Mouse (Mus musculus) midbrain, embryonic 13.5 days (tissue): ENCODE results near the gene Best2. TPM values are rescaled to one million over a fixed set of nuclear protein-coding genes. Genes with fewer than 3 reads are reported as not detected.

Experiments used
- ATAC-seq: fragments of 200-750 bp; cut with Nextera tagmentation; 2 replicates; pipeline ENCODE4 v1.8.0; 2017; ENCODE audit warnings: mild to moderate bottlenecking, moderate TSS enrichment, moderate library complexity
- H3K27ac ChIP-seq: fragments of 300-500 bp; sonication (generic); 2 replicates; pipeline ENCODE4 v1.5.1; 2015; ENCODE audit warnings: inconsistent platforms, mild to moderate bottlenecking, moderate library complexity
- H3K27me3 ChIP-seq: fragments of 300-500 bp; sonication (generic); 2 replicates; pipeline ENCODE4 v1.6.1; 2015; ENCODE audit warnings: mild to moderate bottlenecking, inconsistent platforms
- H3K36me3 ChIP-seq: fragments of 300-500 bp; sonication (generic); 2 replicates; pipeline ENCODE4 v1.6.1; 2015; ENCODE audit warnings: mild to moderate bottlenecking, inconsistent platforms
- H3K4me1 ChIP-seq: fragments of 300-500 bp; sonication (generic); replicated peaks from 2 replicates; pipeline ENCODE4 v1.6.1; 2015; ENCODE audit warnings: inconsistent platforms
- H3K4me2 ChIP-seq: fragments of 300-500 bp; sonication (generic); replicated peaks from 2 replicates; pipeline ENCODE4 v1.6.1; 2015; ENCODE audit warnings: moderate library complexity, mild to moderate bottlenecking, inconsistent platforms
- H3K4me3 ChIP-seq: fragments of 300-500 bp; sonication (generic); replicated peaks from 2 replicates; pipeline ENCODE4 v1.5.1; 2015; ENCODE audit warnings: mild to moderate bottlenecking, inconsistent platforms
- H3K9ac ChIP-seq: fragments of 300-500 bp; sonication (generic); replicated peaks from 2 replicates; pipeline ENCODE4 v1.6.1; 2015; ENCODE audit warnings: mild to moderate bottlenecking, inconsistent platforms
- H3K9me3 ChIP-seq: fragments of 300-500 bp; sonication (generic); 2 replicates; pipeline ENCODE4 v1.6.1; 2016; ENCODE audit warnings: mild to moderate bottlenecking, inconsistent platforms
- WGBS: fragments of 180-500 bp; shearing (Covaris S2); methylation state at CpG from one replicate; pipeline ENCODE4 v1.1.7; 2015; 5-methylcytosine and 5-hydroxymethylcytosine counted together
- polyA plus RNA-seq: library from polyadenylated mRNA; unstranded; fragments of >200 nt; fragmentation: Nextera tagmentation; extraction: Ambion mirVana; gene quantifications from 2 replicates; pipeline ENCODE4 v1.2.1, GENCODE M21; 2015

The Best2 gene
- polyA plus RNA-seq, 1 experiment from 2014 or later: not detected

DNA sequence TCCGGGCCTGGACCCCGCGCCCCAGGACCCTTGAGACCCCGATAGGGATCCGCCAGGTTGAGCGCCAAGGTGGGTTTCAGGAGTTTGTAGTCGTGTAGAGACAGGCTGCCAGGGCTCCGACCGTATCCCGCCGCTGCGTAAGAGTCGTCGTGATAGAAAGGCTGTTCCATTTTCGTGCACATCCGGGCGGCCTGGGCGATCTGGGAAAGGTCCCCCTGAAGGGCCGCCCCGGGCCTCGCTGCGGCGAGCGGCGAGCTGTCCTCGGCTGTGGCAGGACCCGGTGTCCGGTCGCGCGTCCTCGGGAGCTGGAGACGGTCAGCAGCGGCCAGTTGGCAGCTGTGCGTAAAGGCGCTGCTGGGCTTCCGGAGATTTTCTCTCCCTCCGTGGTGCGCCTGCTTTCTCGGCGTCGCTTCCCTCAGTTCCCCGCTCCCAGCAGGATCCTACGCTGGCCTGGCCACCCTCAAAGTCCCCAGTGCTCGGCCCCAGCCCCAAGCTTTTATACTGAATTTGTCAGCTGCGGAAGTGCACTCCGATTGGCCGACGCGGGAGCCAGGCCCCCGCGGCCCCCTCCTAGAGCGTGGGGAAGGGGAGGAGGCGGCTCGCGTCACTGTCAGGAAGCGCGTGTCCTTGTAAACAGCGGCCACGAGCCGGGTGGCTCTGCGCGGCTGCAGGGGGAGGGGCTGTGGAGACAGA lies 35.9 kb downstream of the Best2 start, which contains the start of gene Junb:
Gene Junb (minus strand): TSS at position 471 of the 693 bp plus-strand sequence.
- H3K4me2 ChIP-seq: peak within 1 kb of the TSS; percentile 95
- H3K36me3 ChIP-seq: peaks cover 18% of the 10 kb centered on the region
- H3K9me3 ChIP-seq: no peaks in the 10 kb centered on the region
- peaks cover 73% of the 10 kb centered on the region for H3K4me1 ChIP-seq
- H3K9ac ChIP-seq: peak within 1 kb of the TSS; percentile 67
- WGBS: under 1% methylated on average over 63 of the region's 63 CpGs
- peaks cover 48% of the 10 kb centered on the region for H3K27me3 ChIP-seq
- peak within 1 kb of the TSS; percentile 53 for H3K4me3 ChIP-seq
- peak within 1 kb of the TSS; percentile 35 for H3K27ac ChIP-seq
- ATAC-seq: peak; percentile 26

DNA sequence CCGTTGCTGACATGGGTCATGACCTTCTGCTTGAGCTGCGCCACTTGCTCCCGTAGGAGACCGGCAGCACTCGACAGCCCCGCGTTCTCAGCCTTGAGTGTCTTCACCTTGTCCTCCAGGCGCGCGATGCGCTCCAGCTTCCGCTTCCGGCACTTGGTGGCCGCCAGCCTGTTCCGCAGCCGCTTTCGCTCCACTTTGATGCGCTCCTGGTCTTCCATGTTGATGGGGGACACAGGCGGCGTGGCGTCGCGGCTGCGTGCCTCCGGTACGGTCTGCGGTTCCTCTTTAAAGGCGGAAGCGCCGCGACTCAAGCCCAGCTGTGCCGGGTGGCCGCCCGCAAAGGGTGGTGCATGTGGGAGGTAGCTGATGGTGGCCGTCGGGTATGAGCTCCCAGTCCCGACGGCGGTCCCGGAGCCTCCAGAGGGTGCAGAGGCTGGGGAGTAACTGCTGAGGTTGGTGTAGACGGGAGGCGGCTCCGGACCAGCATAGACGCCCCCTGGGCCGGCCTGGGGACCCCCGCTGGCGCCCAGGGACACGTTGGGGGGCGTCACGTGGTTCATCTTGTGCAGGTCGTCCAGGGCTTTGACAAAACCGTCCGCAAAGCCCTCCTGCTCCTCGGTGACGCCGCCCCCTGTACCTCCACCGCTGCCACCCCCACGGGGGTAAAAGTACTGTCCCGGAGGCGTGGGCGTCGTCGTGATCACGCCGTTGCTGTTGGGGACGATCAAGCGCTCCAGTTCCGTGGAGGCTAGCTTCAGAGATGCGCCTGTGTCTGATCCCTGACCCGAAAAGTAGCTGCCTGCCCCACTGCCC lies 36.7 kb downstream of the Best2 start:
- Histone ChIP-seq H3K27ac (no peak overlapping the region; the same call in 1 of the 2 replicates), H3K36me3 (peaks cover 25% of the 10 kb centered on the region), H3K4me2 (peak overlapping the region; percentile 95), H3K4me1 (peaks cover 73% of the 10 kb centered on the region), H3K9me3 (no peaks in the 10 kb centered on the region), H3K27me3 (peaks cover 46% of the 10 kb centered on the region), H3K4me3 (peak overlapping the region; percentile 53), H3K9ac (peak overlapping the region; percentile 67)
- 1% methylated on average over 70 of the region's 70 CpGs for WGBS
- ATAC-seq: no peak

DNA sequence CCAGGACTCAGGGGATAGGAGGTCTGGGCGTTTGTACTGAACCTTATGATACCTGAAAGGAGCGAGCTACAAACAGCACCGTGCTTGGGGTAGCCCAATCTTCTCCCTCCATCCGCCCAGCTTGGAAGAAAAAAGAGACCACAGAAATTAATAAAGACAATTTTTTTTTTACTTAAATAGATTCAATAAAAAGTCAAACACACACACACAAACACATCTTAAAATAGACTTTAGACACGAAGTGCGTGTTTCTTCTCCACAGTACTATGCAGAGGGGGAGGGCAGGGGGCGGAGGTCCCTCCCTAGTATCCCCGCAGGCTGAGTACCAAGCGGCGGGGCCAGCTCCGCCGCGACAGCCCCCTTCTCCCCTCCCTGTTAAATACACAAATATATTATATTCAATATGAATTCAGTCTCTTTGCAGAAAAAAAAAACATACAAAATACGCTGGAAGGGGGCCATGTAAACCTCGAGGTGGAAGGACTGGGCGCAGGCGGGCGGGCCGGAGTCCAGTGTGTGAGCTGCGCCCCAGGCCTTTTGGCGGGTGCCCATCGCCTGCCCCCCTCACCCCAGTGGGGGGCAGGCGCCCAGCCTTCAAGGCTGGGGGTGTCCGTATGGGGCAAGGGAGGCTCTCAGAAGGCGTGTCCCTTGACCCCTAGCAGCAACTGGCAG lies 37.4 kb downstream of the Best2 start:
- Histone ChIP-seq H3K9ac (peak overlapping the region; percentile 67), H3K27ac (no peak overlapping the region; the same call in 1 of the 2 replicates), H3K4me1 (peaks cover 77% of the 10 kb centered on the region), H3K9me3 (no peaks in the 10 kb centered on the region), H3K36me3 (peaks cover 31% of the 10 kb centered on the region), H3K27me3 (peaks cover 38% of the 10 kb centered on the region), H3K4me3 (peak overlapping the region; percentile 53), H3K4me2 (peak overlapping the region; percentile 95)
- no peak for ATAC-seq
- 3% methylated on average over 25 of the region's 25 CpGs for WGBS

- H3K9ac ChIP-seq: peak overlapping the region; percentile 67
- ATAC-seq: peak; percentile 78
- peak overlapping the region; percentile 53 for H3K4me3 ChIP-seq
- H3K27me3 ChIP-seq: peaks cover 37% of the 10 kb centered on the region
- no peaks in the 10 kb centered on the region for H3K9me3 ChIP-seq
- peaks cover 38% of the 10 kb centered on the region for H3K36me3 ChIP-seq
- 1% methylated on average over 61 of the region's 61 CpGs for WGBS
- H3K4me1 ChIP-seq: peaks cover 77% of the 10 kb centered on the region
- H3K27ac ChIP-seq: peak overlapping the region; percentile 58; the same call in 1 of the 2 replicates
- peak overlapping the region; percentile 95 for H3K4me2 ChIP-seq
These were observed 38.1 kb downstream of the Best2 start for GRCm38 (mm10) chr8:84976031-84976762.

DNA sequence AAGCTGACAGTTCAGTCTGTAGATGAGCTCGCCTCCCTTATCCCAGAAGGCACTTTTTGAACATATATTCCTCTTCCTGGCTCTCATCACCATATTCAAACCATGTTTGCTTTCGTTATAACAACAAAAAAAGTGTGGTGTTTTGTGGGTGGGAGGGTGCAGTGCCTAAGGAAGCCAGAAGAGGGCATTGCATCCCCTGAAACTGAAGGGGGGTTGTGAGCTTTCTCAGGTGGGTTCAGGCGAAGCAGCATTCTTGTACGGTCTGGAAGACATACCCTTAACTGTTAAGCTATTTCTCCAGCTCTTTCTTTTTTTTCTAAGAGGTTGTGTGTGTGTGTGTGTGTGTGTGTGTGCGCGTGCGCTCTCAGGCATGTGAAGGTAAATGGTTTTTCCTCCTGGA lies 38.9 kb downstream of the Best2 start:
- no peak for ATAC-seq
- H3K4me1 ChIP-seq: peaks cover 77% of the 10 kb centered on the region
- H3K36me3 ChIP-seq: peaks cover 44% of the 10 kb centered on the region
- WGBS: 43% methylated on average over 7 of the region's 7 CpGs
- peak overlapping the region; percentile 95 for H3K4me2 ChIP-seq
- H3K9me3 ChIP-seq: no peaks in the 10 kb centered on the region
- H3K27me3 ChIP-seq: peaks cover 30% of the 10 kb centered on the region
- no peak overlapping the region for H3K9ac ChIP-seq
- H3K4me3 ChIP-seq: peak overlapping the region; percentile 53; the same call in 1 of the 2 replicates
- H3K27ac ChIP-seq: 0 out of 2 replicates have a peak overlapping the region, but pooled peaks have one; percentile 58

- no peak for ATAC-seq
- 84% methylated on average over 8 of the region's 8 CpGs for WGBS
- no peaks in the 10 kb centered on the region for H3K9me3 ChIP-seq
- no peak overlapping the region for H3K4me2 ChIP-seq
- H3K27me3 ChIP-seq: peaks cover 27% of the 10 kb centered on the region
- peaks cover 71% of the 10 kb centered on the region for H3K4me1 ChIP-seq
- H3K4me3 ChIP-seq: no peak overlapping the region
- H3K9ac ChIP-seq: no peak overlapping the region
- no peak overlapping the region for H3K27ac ChIP-seq
- H3K36me3 ChIP-seq: peaks cover 44% of the 10 kb centered on the region
These were observed 39.7 kb downstream of the Best2 start for GRCm38 (mm10) chr8:84974543-84975142.

- ATAC-seq: no peak
- 66% methylated on average over 4 of the region's 4 CpGs for WGBS
- Histone ChIP-seq H3K9ac (no peak overlapping the region), H3K27ac (no peak overlapping the region), H3K27me3 (peaks cover 21% of the 10 kb centered on the region), H3K4me1 (peaks cover 65% of the 10 kb centered on the region), H3K36me3 (peaks cover 44% of the 10 kb centered on the region), H3K4me3 (no peak overlapping the region), H3K4me2 (no peak overlapping the region), H3K9me3 (no peaks in the 10 kb centered on the region)
These were observed 40.4 kb downstream of the Best2 start for GRCm38 (mm10) chr8:84973803-84974542.

DNA sequence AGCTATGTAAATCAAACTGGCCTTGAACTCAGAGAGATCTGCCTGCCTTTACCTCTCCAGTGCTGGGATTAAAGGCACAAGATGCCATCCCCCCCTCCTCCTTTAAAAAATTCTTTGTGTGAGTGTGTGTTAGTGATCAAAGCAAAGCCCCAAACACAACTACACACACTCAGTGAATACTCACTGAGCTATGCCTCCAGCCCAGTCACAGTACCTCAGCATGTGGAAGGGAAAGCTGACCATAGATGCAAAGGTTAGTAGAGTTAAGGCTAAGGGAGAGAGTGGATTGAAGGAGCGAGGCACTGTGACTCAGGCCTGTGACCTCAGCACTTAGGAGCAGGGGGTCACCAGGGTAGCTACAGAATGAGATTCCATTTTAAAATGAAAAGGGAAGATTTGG lies 41.3 kb downstream of the Best2 start:
- 95% methylated on average over 1 of the region's 1 CpGs for WGBS
- Histone ChIP-seq H3K4me1 (peaks cover 64% of the 10 kb centered on the region), H3K4me3 (no peak overlapping the region), H3K36me3 (peaks cover 44% of the 10 kb centered on the region), H3K27ac (no peak overlapping the region), H3K27me3 (peaks cover 13% of the 10 kb centered on the region), H3K9ac (no peak overlapping the region), H3K4me2 (no peak overlapping the region), H3K9me3 (no peaks in the 10 kb centered on the region)
- ATAC-seq: no peak

- H3K4me1 ChIP-seq: peaks cover 57% of the 10 kb centered on the region
- no peak for ATAC-seq
- no peaks in the 10 kb centered on the region for H3K27me3 ChIP-seq
- H3K4me2 ChIP-seq: peak overlapping the region; percentile 88
- H3K4me3 ChIP-seq: peak overlapping the region; percentile 77
- peaks cover 44% of the 10 kb centered on the region for H3K36me3 ChIP-seq
- H3K9me3 ChIP-seq: no peaks in the 10 kb centered on the region
- WGBS: 67% methylated on average over 5 of the region's 5 CpGs
- peak overlapping the region; percentile 96 for H3K9ac ChIP-seq
- H3K27ac ChIP-seq: peak overlapping the region; percentile 85
These were observed 43.4 kb downstream of the Best2 start for GRCm38 (mm10) chr8:84970913-84971312.

DNA sequence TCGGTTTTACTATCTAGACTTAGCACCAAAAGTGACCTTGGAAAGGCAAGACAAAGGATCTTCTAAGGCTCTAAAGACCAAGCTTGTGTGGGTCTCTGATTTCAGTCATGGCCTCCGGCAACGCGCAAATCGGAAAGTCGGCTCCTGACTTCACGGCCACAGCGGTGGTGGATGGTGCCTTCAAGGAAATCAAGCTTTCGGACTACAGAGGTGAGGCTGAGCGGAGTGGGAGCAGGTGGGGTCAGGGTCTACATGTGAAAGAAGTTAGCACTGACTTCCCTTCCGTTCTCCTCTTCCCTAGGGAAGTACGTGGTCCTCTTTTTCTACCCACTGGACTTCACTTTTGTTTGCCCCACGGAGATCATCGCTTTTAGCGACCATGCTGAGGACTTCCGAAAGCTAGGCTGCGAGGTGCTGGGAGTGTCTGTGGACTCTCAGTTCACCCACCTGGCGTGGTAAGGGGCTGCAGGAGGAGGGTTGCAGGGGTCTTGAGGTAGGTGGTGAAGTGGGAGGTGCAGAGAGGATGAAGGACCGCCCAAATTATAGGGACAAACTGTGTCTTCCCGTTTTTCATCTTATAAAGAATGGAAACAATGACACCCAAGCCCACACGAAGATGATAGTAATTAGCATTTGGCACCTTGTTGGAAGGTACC lies 44.1 kb downstream of the Best2 start:
- WGBS: 9% methylated on average over 21 of the region's 21 CpGs
- Histone ChIP-seq H3K4me3 (peak overlapping the region; percentile 77), H3K27ac (peak overlapping the region; percentile 85), H3K9me3 (no peaks in the 10 kb centered on the region), H3K4me1 (peaks cover 57% of the 10 kb centered on the region), H3K4me2 (peak overlapping the region; percentile 88), H3K9ac (peak overlapping the region; percentile 96), H3K27me3 (no peaks in the 10 kb centered on the region), H3K36me3 (peaks cover 43% of the 10 kb centered on the region)
- no peak for ATAC-seq
